Mouse (Mus musculus): ENCODE results near the gene Zfand6. TPM values are rescaled to one million over a fixed set of nuclear protein-coding genes. Genes with fewer than 3 reads are reported as not detected.

The Zfand6 gene
- polyA plus RNA-seq, 1 experiment from 2014 or later, result 186 TPM

DNA sequence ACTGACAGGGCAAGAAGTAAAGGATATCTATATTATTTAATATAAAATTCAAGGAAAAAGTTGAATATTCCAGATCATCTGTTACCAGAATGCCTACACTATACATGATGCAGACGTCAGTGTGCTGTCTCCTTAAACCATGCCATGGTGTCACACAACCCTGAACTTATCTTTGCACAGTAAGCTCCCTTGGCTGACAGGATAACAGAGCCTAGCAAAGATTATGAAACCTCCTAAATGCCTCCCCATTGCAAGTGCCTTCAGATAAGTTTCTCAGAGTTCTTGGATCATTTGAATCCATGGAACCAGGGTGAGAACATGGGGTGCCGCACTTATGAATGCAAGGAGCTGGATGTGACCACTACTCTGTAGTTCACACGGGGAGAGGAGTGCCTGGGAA is 57.9 kb downstream of the Zfand6 start:
- Histone ChIP-seq H3K9me3 (ENCODE audit: control insufficient read depth, low read length) (no peaks in the 10 kb centered on the region), H3K27ac (ENCODE audit: low read length) (no peak overlapping the region), H3K27me3 (ENCODE audit: control insufficient read depth, insufficient read depth, low read depth, low read length) (no peaks in the 10 kb centered on the region), H3K4me3 (ENCODE audit: low read length) (no peak overlapping the region), H3K36me3 (ENCODE audit: control insufficient read depth, insufficient read depth, low read length) (peaks cover 5% of the 10 kb centered on the region), H3K9ac (ENCODE audit: low read length) (no peak overlapping the region), H3K4me2 (ENCODE audit: low read depth, low read length) (no peak overlapping the region), H3K4me1 (replicated peaks; ENCODE audit: control insufficient read depth, insufficient read depth, low read length) (no peaks in the 10 kb centered on the region)
- whole genome bisulfite sequencing, result 93% methylated on average over 3 of the region's 3 CpGs
- no peak for ATAC-seq (ENCODE audit: low read depth)

DNA sequence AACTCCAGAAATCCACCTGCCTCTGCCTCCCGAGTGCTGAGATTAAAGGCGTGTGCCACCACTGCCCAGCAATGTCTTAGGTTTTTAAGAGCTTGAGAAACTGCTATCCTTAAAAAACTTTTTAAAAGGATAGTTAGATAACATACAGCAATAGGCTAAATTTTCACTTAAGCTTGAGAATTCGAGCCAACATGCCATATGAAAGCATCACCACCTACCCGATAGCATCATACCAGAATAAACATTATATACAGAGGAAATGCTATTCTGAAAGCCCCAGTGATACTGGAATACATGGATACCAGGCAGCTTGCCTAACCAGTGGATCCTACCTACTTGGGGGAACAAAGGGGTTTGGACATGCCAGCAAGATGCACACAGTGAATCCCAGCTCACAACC is 66.0 kb downstream of the Zfand6 start:
- Histone ChIP-seq H3K9me3 (ENCODE audit: control insufficient read depth, low read length) (no peaks in the 10 kb centered on the region), H3K4me1 (replicated peaks; ENCODE audit: control insufficient read depth, insufficient read depth, low read length) (no peaks in the 10 kb centered on the region), H3K4me2 (ENCODE audit: low read depth, low read length) (no peak overlapping the region), H3K27me3 (ENCODE audit: control insufficient read depth, insufficient read depth, low read depth, low read length) (no peaks in the 10 kb centered on the region), H3K36me3 (ENCODE audit: control insufficient read depth, insufficient read depth, low read length) (peaks cover 9% of the 10 kb centered on the region), H3K27ac (ENCODE audit: low read length) (no peak overlapping the region), H3K4me3 (ENCODE audit: low read length) (no peak overlapping the region), H3K9ac (ENCODE audit: low read length) (no peak overlapping the region)
- ATAC-seq (ENCODE audit: low read depth), result no peak
- WGBS, result 89% methylated on average over 4 of the region's 4 CpGs

DNA sequence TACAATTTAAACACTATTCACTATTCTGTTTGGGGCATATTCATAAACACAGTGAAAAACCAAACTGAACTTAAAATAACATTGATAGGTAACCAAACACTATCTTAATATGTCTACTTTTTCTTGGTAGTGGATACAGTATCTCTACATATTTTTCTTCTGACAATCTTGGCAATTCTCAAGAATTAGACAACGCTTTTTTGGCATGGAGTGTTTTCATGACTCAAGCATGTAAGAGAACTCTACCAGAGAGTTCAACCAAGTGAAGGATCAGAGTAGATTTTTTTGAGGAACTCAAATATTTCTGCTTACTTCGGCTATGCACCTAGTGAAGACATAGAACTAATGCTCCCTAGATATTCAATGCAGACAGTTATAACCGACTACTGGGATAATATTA is 68.8 kb downstream of the Zfand6 start:
- no peak for ATAC-seq (ENCODE audit: low read depth)
- Histone ChIP-seq H3K36me3 (ENCODE audit: control insufficient read depth, insufficient read depth, low read length) (peaks cover 17% of the 10 kb centered on the region), H3K4me2 (ENCODE audit: low read depth, low read length) (no peak overlapping the region), H3K9ac (ENCODE audit: low read length) (no peak overlapping the region), H3K4me1 (replicated peaks; ENCODE audit: control insufficient read depth, insufficient read depth, low read length) (no peaks in the 10 kb centered on the region), H3K4me3 (ENCODE audit: low read length) (no peak overlapping the region), H3K9me3 (ENCODE audit: control insufficient read depth, low read length) (no peaks in the 10 kb centered on the region), H3K27ac (ENCODE audit: low read length) (no peak overlapping the region), H3K27me3 (ENCODE audit: control insufficient read depth, insufficient read depth, low read depth, low read length) (no peaks in the 10 kb centered on the region)
- WGBS, result 93% methylated on average over 3 of the region's 3 CpGs

DNA sequence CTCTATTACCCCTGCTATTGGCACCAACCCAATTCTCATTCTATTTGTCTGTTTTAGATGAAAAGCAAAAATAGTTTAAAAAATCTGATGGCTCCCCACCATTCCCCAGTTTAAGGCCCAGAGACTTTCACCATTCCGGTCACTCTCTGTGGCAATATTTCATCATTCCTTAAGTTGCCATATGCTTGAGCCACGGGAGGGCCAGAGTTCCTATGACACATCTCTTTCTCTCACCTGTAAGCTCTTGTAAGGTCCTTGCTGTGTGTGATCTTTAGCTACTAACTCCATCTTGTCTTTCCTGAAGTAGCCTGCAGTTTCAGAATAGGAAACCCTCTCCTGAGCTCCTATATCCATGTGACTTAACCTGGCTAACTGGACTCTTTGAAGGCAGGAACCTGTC is 70.8 kb downstream of the Zfand6 start:
- no peak for ATAC-seq (ENCODE audit: low read depth)
- no peaks in the 10 kb centered on the region for H3K4me1 ChIP-seq (replicated peaks; ENCODE audit: control insufficient read depth, insufficient read depth, low read length)
- 83% methylated on average over 2 of the region's 2 CpGs for WGBS
- H3K9ac ChIP-seq (ENCODE audit: low read length), result no peak overlapping the region
- no peak overlapping the region for H3K27ac ChIP-seq (ENCODE audit: low read length)
- H3K27me3 ChIP-seq (ENCODE audit: control insufficient read depth, insufficient read depth, low read depth, low read length), result no peaks in the 10 kb centered on the region
- no peak overlapping the region for H3K4me3 ChIP-seq (ENCODE audit: low read length)
- no peak overlapping the region for H3K4me2 ChIP-seq (ENCODE audit: low read depth, low read length)
- H3K36me3 ChIP-seq (ENCODE audit: control insufficient read depth, insufficient read depth, low read length), result peaks cover 13% of the 10 kb centered on the region
- H3K9me3 ChIP-seq (ENCODE audit: control insufficient read depth, low read length), result no peaks in the 10 kb centered on the region

DNA sequence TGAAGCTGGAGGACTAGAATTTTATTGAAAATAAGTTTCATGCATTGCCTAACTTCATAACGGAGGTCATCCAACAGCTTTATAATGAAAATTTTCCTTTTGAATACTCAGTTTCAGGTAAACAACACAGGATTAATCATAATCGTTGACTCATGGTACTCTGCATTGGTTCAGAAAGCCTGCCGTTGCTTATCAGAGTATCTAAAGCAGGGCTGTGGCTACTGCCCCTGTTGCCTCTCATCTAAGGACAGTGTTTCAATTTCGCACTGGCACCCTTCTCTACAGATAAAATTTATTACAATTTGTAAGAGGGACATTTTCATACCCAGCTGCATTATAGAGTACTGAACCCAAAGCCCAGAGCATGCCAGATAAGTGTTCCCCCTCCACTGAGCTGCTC is 77.3 kb downstream of the Zfand6 start:
- WGBS, result 84% methylated on average over 4 of the region's 4 CpGs
- peaks cover 8% of the 10 kb centered on the region for H3K36me3 ChIP-seq (ENCODE audit: control insufficient read depth, insufficient read depth, low read length)
- no peak for ATAC-seq (ENCODE audit: low read depth)
- no peak overlapping the region for H3K4me2 ChIP-seq (ENCODE audit: low read depth, low read length)
- H3K9ac ChIP-seq (ENCODE audit: low read length), result no peak overlapping the region
- no peak overlapping the region for H3K4me3 ChIP-seq (ENCODE audit: low read length)
- H3K27me3 ChIP-seq (ENCODE audit: control insufficient read depth, insufficient read depth, low read depth, low read length), result no peaks in the 10 kb centered on the region
- no peak overlapping the region for H3K27ac ChIP-seq (ENCODE audit: low read length)
- no peaks in the 10 kb centered on the region for H3K4me1 ChIP-seq (replicated peaks; ENCODE audit: control insufficient read depth, insufficient read depth, low read length)
- no peaks in the 10 kb centered on the region for H3K9me3 ChIP-seq (ENCODE audit: control insufficient read depth, low read length)

DNA sequence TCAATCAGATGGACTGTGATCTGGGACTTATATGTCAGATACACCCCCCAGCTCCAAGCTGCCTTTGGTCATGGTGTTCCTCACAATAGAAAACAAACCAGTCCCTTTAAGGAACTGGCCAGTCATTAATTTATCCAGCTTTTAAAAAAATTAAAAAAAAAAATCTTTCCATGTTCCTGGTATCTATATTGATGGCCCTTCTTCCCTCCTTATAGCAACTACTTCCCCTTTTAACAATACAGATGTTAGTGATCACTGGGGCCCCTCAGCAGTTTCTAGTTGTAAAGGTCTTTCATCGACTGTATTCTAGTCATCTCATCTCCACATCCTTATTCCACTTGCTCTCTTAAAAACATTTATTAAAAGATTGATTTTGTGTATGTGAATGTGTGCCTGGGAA is 78.2 kb downstream of the Zfand6 start:
- peaks cover 3% of the 10 kb centered on the region; the same call in 1 of the 2 replicates for H3K36me3 ChIP-seq (ENCODE audit: control insufficient read depth, insufficient read depth, low read length)
- WGBS, result 88% methylated on average over 1 of the region's 1 CpGs
- no peaks in the 10 kb centered on the region for H3K27me3 ChIP-seq (ENCODE audit: control insufficient read depth, insufficient read depth, low read depth, low read length)
- no peak overlapping the region for H3K4me3 ChIP-seq (ENCODE audit: low read length)
- no peaks in the 10 kb centered on the region for H3K4me1 ChIP-seq (replicated peaks; ENCODE audit: control insufficient read depth, insufficient read depth, low read length)
- H3K4me2 ChIP-seq (ENCODE audit: low read depth, low read length), result no peak overlapping the region
- ATAC-seq (ENCODE audit: low read depth), result no peak
- no peak overlapping the region for H3K9ac ChIP-seq (ENCODE audit: low read length)
- no peak overlapping the region for H3K27ac ChIP-seq (ENCODE audit: low read length)
- no peaks in the 10 kb centered on the region for H3K9me3 ChIP-seq (ENCODE audit: control insufficient read depth, low read length)

DNA sequence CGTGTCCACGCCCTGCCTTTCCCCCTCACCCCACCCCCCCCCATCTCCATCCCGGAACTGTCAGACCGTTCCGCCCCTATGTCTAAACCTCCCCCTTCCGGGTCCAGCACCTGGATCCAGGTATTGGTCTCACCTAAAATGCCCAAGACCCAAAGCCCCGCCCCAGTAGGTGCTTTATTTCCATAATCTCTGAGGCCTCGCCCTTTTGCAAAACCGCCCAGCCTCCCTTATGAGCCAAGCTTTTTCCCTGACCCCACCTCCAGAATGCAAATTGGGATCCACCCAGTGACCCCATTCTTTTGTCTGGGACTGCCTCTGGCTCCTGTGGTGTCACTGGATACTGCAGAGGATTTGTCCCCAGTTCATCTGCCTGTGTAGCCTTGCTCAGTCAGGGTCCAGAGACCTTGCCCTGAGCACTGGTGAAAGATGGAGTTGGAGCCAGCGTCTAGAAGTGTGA is 83.4 kb downstream of the Zfand6 start, which contains the start of gene Fah:
Gene Fah (minus strand): TSS at position 430 of the 457 bp plus-strand sequence.
- Histone ChIP-seq H3K27ac (ENCODE audit: low read length) (0 out of 2 replicates have a peak within 1 kb of the TSS, but pooled peaks have one; percentile 10), H3K9ac (ENCODE audit: low read length) (peak within 1 kb of the TSS; percentile 74), H3K36me3 (ENCODE audit: control insufficient read depth, insufficient read depth, low read length) (no peaks in the 10 kb centered on the region), H3K4me2 (ENCODE audit: low read depth, low read length) (peak within 1 kb of the TSS; percentile 95), H3K4me3 (ENCODE audit: low read length) (peak within 1 kb of the TSS; percentile 75), H3K4me1 (replicated peaks; ENCODE audit: control insufficient read depth, insufficient read depth, low read length) (peaks cover 11% of the 10 kb centered on the region), H3K27me3 (ENCODE audit: control insufficient read depth, insufficient read depth, low read depth, low read length) (no peaks in the 10 kb centered on the region), H3K9me3 (ENCODE audit: control insufficient read depth, low read length) (no peaks in the 10 kb centered on the region)
- 1% methylated on average over 10 of the region's 10 CpGs for WGBS
- no peak; the same call in none of the 2 replicates for ATAC-seq (ENCODE audit: low read depth)

DNA sequence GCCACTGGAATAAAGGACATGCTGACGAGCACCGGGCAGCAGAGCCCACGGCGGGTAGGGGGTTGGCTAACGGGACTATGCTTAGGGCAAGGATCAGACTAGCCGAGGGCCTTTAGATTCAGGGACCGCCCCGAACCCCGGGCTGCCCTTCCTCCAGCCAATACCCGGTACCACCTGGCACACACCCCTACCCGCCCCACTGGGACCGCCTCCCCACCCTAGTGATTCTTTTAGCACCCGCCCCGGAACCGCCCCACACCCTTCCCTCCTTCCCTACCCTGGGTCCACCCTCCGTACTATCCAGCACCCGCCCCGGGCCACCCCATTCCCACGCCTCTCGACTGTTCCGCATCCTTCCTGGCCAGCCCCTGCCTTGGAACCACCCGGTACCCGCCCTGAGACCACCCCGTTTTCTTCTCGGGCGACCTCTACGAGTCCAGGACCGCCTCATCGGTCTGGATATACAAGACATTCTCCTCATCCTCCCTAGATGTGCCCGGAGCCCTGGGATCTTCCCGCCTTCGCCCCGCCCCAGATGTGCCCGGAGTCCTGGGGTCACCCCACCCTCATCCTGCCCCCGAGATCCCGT is 84.0 kb downstream of the Zfand6 start:
- H3K27ac ChIP-seq (ENCODE audit: low read length), result no peak overlapping the region
- WGBS, result under 1% methylated on average over 36 of the region's 36 CpGs

DNA sequence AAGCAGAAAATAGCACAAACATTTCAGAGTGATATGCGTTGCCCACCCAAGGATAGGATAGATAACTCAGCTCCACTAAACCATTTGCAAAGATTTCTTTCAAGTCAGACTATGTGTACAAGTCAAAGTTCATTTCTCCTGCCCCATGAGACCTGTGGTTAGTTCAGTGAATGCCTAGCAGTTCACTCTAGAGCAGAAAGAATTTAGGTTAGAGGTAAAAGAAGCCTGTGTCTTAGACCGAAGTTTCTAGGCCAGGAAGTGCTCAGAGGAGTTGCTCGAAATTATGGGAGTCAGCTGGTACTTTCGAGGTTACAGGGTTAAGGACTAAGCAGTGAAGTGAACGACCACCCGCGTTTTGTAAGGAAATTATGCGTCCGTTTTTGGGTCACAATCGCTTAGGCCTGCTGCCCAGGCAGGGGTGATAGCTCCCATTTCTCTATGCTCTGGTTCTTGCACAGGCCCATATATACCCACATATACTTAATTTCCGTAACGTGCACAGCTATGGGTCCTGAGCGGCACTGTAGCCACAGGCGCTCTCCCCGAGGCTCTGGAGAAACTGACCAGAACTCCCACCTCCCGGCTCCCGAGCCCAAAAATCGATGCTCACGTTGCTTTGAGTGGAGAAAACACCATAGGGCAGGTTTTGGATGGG is 84.6 kb downstream of the Zfand6 start:
- H3K9me3 ChIP-seq (ENCODE audit: control insufficient read depth, low read length), result no peaks in the 10 kb centered on the region
- H3K4me3 ChIP-seq (ENCODE audit: low read length), result peak overlapping the region; percentile 75
- 10% methylated on average over 19 of the region's 19 CpGs for WGBS
- H3K36me3 ChIP-seq (ENCODE audit: control insufficient read depth, insufficient read depth, low read length), result no peaks in the 10 kb centered on the region
- peak overlapping the region; percentile 95 for H3K4me2 ChIP-seq (ENCODE audit: low read depth, low read length)
- H3K4me1 ChIP-seq (replicated peaks; ENCODE audit: control insufficient read depth, insufficient read depth, low read length), result peaks cover 11% of the 10 kb centered on the region
- H3K9ac ChIP-seq (ENCODE audit: low read length), result peak overlapping the region; percentile 74
- no peak overlapping the region for H3K27ac ChIP-seq (ENCODE audit: low read length)
- peak; percentile 47; the same call in 1 of the 2 replicates for ATAC-seq (ENCODE audit: low read depth)
- H3K27me3 ChIP-seq (ENCODE audit: control insufficient read depth, insufficient read depth, low read depth, low read length), result no peaks in the 10 kb centered on the region

More for the DNA sequence above, 84.0 kb downstream of the Zfand6 start:
- ATAC-seq (ENCODE audit: low read depth), result peak; percentile 95
- peak overlapping the region; percentile 74 for H3K9ac ChIP-seq (ENCODE audit: low read length)
- H3K4me1 ChIP-seq (replicated peaks; ENCODE audit: control insufficient read depth, insufficient read depth, low read length), result peaks cover 11% of the 10 kb centered on the region
- H3K36me3 ChIP-seq (ENCODE audit: control insufficient read depth, insufficient read depth, low read length), result no peaks in the 10 kb centered on the region
- peak overlapping the region; percentile 95 for H3K4me2 ChIP-seq (ENCODE audit: low read depth, low read length)
- H3K4me3 ChIP-seq (ENCODE audit: low read length), result peak overlapping the region; percentile 75
- no peaks in the 10 kb centered on the region for H3K27me3 ChIP-seq (ENCODE audit: control insufficient read depth, insufficient read depth, low read depth, low read length)
- H3K9me3 ChIP-seq (ENCODE audit: control insufficient read depth, low read length), result no peaks in the 10 kb centered on the region
